ENCODE assay signal across 31 mouse cellular contexts in the genomic region with DNA sequence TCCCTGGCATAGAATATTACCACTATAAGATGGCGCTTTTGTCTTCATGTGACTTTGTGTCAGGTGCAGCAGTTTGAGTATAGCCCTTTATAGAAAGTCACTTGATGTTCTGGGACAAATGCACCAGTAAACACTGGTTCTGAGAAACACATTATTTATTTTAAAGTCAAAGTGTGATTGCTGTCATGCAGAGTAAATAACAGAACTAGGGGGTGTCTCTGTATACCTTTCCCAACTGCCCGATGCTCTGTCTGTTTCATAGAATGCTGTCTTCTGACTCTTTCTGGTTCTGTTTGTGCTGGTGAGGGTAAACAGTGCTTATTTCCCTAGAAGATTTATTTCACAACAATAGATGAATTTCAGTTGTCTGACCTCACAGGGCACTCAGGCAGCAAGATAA. TPM values are rescaled to one million over a fixed set of nuclear protein-coding genes. Genes with fewer than 3 reads are reported as not detected.
"Had no signal": no experiment of that assay in that cellular context is flagged by ENCODE, and none has a peak within 500 bp of the region (broad histone marks: within the 10 kb centered on the region; RNA-seq: fewer than 3 reads in every experiment).

No protein-coding gene starts in this region.

- H3K9me3 ChIP-seq: embryonic facial prominence, embryonic 10.5 days; embryonic facial prominence, embryonic 12.5 days; embryonic facial prominence, embryonic 13.5 days; embryonic facial prominence, embryonic 15.5 days; forebrain, embryonic 10.5 days; forebrain, embryonic 12.5 days; forebrain, embryonic 13.5 days; forebrain, embryonic 15.5 days had no signal

- H3K27me3 ChIP-seq: embryonic facial prominence, embryonic 12.5 days; embryonic facial prominence, embryonic 13.5 days; embryonic facial prominence, embryonic 15.5 days; forebrain, embryonic 12.5 days; forebrain, embryonic 13.5 days; forebrain, embryonic 15.5 days had no signal

- H3K9ac ChIP-seq: embryonic facial prominence, embryonic 12.5 days; embryonic facial prominence, embryonic 13.5 days; embryonic facial prominence, embryonic 15.5 days; forebrain, embryonic 12.5 days; forebrain, embryonic 13.5 days; forebrain, embryonic 15.5 days; forebrain, postnatal 0 days had no signal

- H3K4me2 ChIP-seq: embryonic facial prominence, embryonic 12.5 days; embryonic facial prominence, embryonic 13.5 days; embryonic facial prominence, embryonic 15.5 days; forebrain, embryonic 12.5 days; forebrain, embryonic 13.5 days; forebrain, embryonic 15.5 days had no signal

- DNase-seq: cerebellum, adult 2 months; cerebellum, adult 8-10 months; cerebellum, adult 9-10 months; cerebellum, adult 9-11 months; cerebellum, postnatal 10 days; cerebellum, postnatal 14 days; cerebellum, postnatal 25 days; cerebellum, postnatal 36 days; embryo, embryonic 11 days; forebrain, postnatal 0 days; gastrocnemius, adult 2 months; gastrocnemius, postnatal 10 days; gastrocnemius, postnatal 14 days; gastrocnemius, postnatal 25 days; gastrocnemius, postnatal 36 days; heart, adult 11 months; heart, adult 18-20 months; heart, adult 2 months had no signal

- H3K4me1 ChIP-seq: embryonic facial prominence, embryonic 10.5 days; embryonic facial prominence, embryonic 12.5 days; embryonic facial prominence, embryonic 13.5 days; embryonic facial prominence, embryonic 15.5 days; forebrain, embryonic 10.5 days; forebrain, embryonic 12.5 days; forebrain, embryonic 13.5 days had no signal

- H3K27ac ChIP-seq: embryonic facial prominence, embryonic 10.5 days; embryonic facial prominence, embryonic 12.5 days; embryonic facial prominence, embryonic 13.5 days; embryonic facial prominence, embryonic 15.5 days; forebrain, embryonic 10.5 days; forebrain, embryonic 12.5 days; forebrain, embryonic 13.5 days; forebrain, embryonic 15.5 days; gastrocnemius, adult 2 months; heart, adult 2 months had no signal

- ATAC-seq: forebrain, embryonic 13.5 days; forebrain, embryonic 14.5 days; forebrain, embryonic 15.5 days; forebrain, embryonic 16.5 days; forebrain, postnatal 0 days had no signal

- H3K4me3 ChIP-seq: embryonic facial prominence, embryonic 10.5 days; embryonic facial prominence, embryonic 12.5 days; embryonic facial prominence, embryonic 13.5 days; embryonic facial prominence, embryonic 15.5 days; erythroblast, embryonic 14.5 days; forebrain, embryonic 10.5 days; forebrain, embryonic 12.5 days; forebrain, embryonic 13.5 days; forebrain, embryonic 15.5 days; gastrocnemius, adult 2 months; heart, adult 2 months had no signal

RNA-seq across cellular contexts. Expression of a gene that starts 17.4 kb away (rescaled TPM):
- total RNA-seq: gastrocnemius, adult 18-20 months; gastrocnemius, adult 2 months; gastrocnemius, adult 8-10 months; gastrocnemius, postnatal 14 days; gastrocnemius, postnatal 25 days had no signal
- polyA plus RNA-seq: erythroblast, embryonic 14.5 days; forebrain, embryonic 14.5 days had no signal
